Mouse (Mus musculus) embryo, embryonic 10.5 days (tissue): ENCODE data around the gene Slc12a9.

Experiments
- DNase-seq: peaks from one replicate; pipeline ENCODE4 v3.0.0-alpha.2; 2015; ENCODE audit warnings: low spot score

The Slc12a9 gene

GRCm38 (mm10) chr5:137308356-137308755 lies 25.0 kb downstream of the Slc12a9 start:
- no peak for DNase-seq

DNA sequence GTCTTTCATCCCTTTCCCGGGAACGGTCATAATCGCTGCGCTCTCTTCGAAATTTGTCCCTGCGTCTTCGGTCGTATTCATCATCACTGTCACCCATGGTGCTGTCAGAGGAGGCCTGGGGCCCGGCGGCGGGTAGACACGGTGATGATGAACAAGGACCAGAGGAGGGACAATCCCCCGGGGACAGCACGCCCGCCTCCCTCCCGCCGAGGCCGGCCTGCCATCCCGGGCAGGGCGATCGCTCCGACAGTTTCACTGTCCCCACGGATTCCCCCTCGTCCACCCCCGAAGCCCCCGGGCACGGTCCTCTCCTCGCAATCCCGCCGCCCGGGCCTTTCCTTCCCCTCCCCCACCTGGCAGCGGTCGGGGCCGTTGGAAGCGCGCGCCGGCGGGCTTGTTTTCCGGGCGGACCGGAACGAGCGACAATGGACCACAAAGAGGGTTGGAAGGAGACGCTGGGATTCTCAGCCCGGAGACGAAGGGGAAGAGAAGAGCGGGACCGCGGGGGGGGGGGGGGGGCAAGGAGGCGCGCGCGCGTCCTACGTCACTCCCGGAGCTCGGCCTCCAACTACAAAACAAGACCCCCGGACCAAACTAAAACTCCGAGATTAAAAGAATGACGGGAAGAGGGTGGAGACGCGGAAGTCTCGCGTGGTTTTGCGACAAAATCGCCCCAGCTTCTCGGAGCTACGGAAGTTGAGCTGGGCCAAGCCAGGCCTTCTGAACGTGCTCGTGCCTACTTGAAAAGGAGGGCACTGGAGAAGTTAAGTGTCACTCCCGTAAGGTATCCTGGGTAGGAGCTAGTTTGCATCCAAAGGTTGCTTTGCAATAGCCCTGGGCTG lies 26.1 kb downstream of the Slc12a9 start, which contains the start of gene Srrt:
Gene Srrt (minus strand): TSS at position 604 of the 842 bp plus-strand sequence.
- DNase-seq = peak; percentile 98

DNA sequence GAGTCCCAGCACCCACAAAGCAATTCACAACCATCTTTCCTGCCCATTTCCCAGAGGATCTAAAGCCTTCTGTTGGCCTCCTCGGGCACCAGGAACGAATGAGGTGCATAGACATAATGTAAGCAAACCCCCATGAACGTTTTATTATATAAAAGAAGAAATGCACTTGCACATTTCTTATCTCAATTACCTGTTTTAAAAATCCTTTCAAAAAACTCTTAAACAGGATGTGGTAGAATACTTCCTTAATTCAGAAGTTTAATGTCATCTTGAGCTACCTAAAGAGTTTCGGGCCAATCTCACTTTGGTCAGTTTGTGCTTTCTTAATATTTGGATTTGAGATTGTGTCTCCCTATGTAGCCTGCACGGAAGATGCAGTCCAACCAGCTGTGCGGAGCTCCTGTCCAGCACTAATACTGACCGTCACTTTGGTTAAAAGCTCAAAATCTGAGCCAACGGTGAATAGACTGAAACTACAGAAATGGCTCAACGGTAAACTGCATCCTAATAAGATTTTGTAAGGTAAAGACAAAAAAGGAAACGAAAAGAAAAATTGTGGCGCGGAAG lies 26.9 kb downstream of the Slc12a9 start:
- DNase-seq = no peak

GRCm38 (mm10) chr5:137305822-137306221 lies 27.6 kb downstream of the Slc12a9 start:
- no peak for DNase-seq

DNA sequence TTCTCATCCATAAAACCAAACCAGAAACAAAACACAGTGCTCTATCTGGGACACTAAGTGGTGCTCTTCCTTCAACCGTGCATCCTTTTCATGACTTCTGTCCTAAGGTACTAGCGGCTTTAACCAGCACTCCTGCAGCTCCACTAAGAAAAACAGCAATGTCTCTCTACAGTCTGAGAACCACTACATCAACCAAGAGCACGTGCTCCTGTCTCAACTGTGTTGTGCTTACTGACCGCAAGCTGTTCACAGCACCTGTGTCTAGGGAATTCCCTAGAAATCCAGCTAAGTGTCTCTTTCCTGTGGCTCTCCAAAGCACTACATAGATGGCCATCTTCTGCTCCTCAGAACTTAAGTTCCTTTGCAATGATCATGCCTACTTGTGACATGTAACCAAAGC lies 28.6 kb downstream of the Slc12a9 start:
- DNase-seq = no peak

- no peak for DNase-seq
Measured at GRCm38 (mm10) chr5:137304165-137304564, 29.2 kb downstream of the Slc12a9 start.

- no peak for DNase-seq
Measured at GRCm38 (mm10) chr5:137303609-137304008, 29.8 kb downstream of the Slc12a9 start.

- DNase-seq = no peak
Measured at GRCm38 (mm10) chr5:137301253-137301652, 32.1 kb downstream of the Slc12a9 start.

DNA sequence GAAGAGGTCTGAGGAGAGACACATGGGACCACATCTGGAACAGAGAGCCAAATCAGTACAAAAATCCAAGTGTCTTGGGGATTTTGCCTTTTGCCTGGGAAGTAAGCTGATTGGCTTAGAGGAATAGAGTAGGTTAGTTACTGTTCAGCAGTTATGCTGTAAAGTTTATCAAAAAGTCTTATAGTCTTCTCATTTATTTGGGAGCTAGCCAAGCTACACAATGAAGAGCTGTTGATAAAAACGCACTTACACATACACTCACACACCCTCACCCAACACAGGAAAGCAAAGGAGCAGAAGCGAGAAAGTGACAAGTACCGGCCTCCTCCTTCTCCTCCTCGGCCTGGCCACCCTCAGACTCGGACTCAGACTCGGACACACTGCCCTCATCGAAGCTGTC lies 34.2 kb downstream of the Slc12a9 start:
- no peak for DNase-seq

GRCm38 (mm10) chr5:137297126-137297525 lies 36.3 kb downstream of the Slc12a9 start:
- no peak for DNase-seq

GRCm38 (mm10) chr5:137295712-137296111 lies 37.7 kb downstream of the Slc12a9 start:
- DNase-seq = no peak

- no peak for DNase-seq
Measured at GRCm38 (mm10) chr5:137295296-137295695, 38.1 kb downstream of the Slc12a9 start.

DNA sequence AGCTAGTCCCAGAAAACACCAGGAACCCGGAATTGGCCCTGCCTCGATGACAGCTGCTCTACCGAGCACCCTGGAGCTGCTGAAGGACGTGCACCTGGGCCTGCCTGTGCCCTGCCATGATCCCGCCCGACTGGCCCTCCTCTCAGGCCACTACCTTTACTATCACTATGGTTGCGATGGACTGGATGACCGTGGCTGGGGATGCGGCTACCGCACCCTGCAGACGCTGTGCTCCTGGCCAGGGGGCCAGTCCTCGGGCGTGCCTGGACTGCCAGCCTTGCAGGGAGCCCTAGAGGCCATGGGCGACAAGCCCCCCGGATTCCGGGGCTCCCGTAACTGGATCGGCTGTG lies 38.7 kb downstream of the Slc12a9 start:
- DNase-seq = no peak

- DNase-seq = peak; percentile 97
Measured at GRCm38 (mm10) chr5:137293839-137294743, 39.3 kb downstream of the Slc12a9 start, which contains the start of gene Ufsp1. Gene Ufsp1, plus strand, starts transcription at chr5:137294629.

DNA sequence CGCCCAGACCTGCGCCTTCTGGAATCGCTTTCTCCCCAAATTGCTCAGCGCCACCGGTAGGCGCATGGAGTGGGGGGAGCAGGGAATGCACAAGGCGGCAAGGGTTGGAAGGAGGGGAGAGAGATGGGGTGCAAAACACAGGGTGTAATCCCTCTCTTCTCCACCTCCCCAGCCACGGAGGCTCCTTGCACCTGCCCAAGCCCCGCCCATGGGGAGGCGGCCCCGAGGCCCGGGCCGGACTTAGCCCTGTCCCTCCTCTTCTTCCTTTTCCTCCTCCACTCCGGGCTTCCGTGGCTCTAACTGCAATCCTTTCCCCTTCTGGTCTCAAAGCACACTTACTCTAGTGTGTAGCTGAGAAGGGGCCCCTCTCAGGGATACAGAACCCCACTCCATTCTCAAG lies 40.1 kb downstream of the Slc12a9 start:
- DNase-seq = peak; percentile 72

- no peak for DNase-seq
Measured at GRCm38 (mm10) chr5:137291381-137291926, 41.9 kb downstream of the Slc12a9 start.

DNA sequence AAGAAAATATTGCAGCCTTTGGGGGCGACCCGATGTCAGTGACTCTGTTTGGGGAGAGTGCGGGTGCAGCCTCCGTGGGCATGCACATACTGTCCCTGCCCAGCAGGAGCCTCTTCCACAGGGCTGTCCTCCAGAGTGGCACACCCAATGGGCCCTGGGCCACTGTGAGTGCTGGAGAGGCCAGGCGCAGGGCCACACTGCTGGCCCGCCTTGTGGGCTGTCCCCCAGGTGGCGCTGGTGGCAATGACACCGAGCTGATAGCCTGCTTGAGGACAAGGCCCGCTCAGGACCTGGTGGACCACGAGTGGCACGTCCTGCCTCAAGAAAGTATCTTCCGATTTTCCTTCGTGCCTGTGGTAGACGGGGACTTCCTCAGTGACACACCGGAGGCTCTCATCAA lies 42.7 kb downstream of the Slc12a9 start:
- DNase-seq = peak; percentile 69

- DNase-seq = no peak
Measured at GRCm38 (mm10) chr5:137289591-137290365, 43.6 kb downstream of the Slc12a9 start.

DNA sequence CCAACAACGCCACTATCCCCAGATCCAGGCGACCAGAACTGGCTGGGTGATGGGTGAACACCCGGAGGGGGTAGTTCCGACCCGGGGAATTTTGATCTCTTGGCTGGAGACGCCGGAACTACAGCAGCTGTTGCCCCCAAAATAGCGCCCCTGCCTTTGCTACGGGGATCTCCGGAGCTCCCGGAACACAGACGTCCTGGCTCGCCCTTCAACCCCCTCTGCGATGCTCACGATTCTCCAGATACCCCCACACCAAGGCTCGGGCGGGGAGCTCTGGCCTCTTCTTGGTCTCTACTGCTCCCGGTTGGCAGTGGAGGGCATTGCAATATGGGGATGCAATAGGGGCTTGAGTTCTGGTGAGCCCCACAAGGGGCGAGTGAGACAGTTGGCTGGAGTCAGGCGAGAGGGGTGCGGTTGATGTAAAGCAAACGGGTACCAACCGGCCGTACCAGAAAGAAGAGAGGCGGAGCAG lies 44.4 kb downstream of the Slc12a9 start:
- DNase-seq = peak; percentile 77

DNA sequence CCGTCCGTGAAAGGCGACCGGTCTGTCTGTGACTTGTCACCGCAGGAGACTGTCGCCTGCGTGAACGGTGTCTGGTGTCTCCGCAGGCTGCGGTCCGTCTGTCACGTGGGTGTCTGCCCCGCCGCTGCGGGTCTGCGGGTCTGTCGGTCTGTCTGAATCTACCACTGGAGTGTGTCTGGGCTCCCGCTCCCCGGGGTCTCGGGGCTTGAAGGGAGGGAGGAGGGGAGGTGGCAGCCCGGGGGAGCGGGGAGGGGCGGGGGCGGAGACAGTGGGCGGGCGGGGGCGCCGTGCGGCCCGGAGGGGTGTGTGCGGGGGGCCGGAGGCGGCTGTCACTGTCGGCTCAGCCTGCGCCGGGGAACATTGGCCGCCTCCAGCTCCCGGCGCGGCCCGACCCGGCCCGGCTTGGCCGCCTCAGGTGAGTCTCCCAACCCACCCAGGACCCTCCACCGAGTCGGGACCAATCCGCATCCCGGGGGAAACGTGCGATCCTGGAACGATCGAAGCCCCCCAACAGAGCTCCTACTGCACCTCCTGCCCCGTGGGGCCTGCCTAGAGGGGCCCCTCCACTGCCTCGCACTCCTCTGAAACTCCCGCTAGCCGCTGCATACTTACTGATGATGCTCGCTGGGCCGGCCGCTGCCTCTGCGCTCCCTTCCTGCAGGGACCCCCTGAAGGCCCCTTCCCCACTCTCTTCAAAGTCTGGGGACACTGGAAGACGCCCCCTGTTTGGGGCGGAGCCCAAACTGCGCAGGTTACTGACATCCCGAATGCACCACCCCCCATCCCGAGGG lies 45.2 kb downstream of the Slc12a9 start:
- no peak for DNase-seq
